Mouse (Mus musculus): ENCODE results near the gene Lef1. TPM values are rescaled to one million over a fixed set of nuclear protein-coding genes. Genes with fewer than 3 reads are reported as not detected.

Lef1 gene
- polyA plus RNA-seq, 1 experiment from 2014 or later, result 29.3 TPM

GRCm38 (mm10) chr3:131272374-131273100, 162.3 kb downstream of the Lef1 start:
- peak overlapping the region; percentile 95 for H3K27ac ChIP-seq
- H3K4me1 ChIP-seq, result peaks cover 34% of the 10 kb centered on the region
- peaks cover 5% of the 10 kb centered on the region for H3K36me3 ChIP-seq
- H3K27me3 ChIP-seq (ENCODE audit: insufficient read depth, poor library complexity, severe bottlenecking), result no peaks in the 10 kb centered on the region
- WGBS, result 52% methylated on average over 10 of the region's 10 CpGs
- peak overlapping the region; percentile 90 for H3K4me3 ChIP-seq
- no peak for DNase-seq (ENCODE audit: low spot score)
- no peaks in the 10 kb centered on the region for H3K9me3 ChIP-seq

Other genes with a start within 250 kb of the Lef1 start
- gene Hadh, start 161.6 kb downstream of the Lef1 start, polyA plus RNA-seq (2016; fragmentation: Nextera tagmentation; extraction: Ambion mirVana), result 113 and 129 TPM in 2 replicates
- 3.7 and 7.0 TPM in 2 replicates for gene Cyp2u1, start 192.8 kb downstream of the Lef1 start, polyA plus RNA-seq (2016; fragmentation: Nextera tagmentation; extraction: Ambion mirVana)

All from heart, embryonic 10.5 days (tissue).